Mouse (Mus musculus) frontal cortex, postnatal 14 days (tissue): Measurements from ENCODE around the gene Gm17428.
A peak's percentile ranks its signal among the peaks of the same experiment; 100 is the strongest.

Experiments used
- DNase-seq, 2 experiments: peaks; one replicate each; pipeline ENCODE4 v3.0.0; 2022; ENCODE audit warnings: low spot score in 2 of 2

Gene Gm17428

GRCm38 (mm10) chr14:55008417-55008816, 31.7 kb downstream of the Gm17428 start:
- no peak for DNase-seq

DNA sequence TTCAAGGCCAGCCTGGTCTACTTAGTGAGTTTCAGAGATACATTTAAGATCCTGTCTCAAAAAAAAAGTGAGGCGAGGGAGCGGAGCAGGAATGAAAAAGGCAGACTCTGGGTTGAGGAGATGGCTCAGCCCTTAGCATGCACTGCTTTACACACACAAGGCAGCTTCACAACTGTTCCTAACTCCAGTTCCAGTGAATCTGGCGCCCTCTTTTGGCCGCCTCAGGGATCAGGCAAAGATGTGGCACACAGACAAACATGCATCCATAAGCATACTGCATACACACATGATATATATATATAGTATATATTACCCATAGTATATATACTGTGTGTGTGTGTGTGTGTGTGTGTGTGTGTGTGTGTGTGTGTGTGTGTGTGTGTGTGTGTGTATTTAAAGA, 34.4 kb downstream of the Gm17428 start:
- DNase-seq, result no peak

GRCm38 (mm10) chr14:55014591-55014990, 37.9 kb downstream of the Gm17428 start:
- DNase-seq, result no peak

DNA sequence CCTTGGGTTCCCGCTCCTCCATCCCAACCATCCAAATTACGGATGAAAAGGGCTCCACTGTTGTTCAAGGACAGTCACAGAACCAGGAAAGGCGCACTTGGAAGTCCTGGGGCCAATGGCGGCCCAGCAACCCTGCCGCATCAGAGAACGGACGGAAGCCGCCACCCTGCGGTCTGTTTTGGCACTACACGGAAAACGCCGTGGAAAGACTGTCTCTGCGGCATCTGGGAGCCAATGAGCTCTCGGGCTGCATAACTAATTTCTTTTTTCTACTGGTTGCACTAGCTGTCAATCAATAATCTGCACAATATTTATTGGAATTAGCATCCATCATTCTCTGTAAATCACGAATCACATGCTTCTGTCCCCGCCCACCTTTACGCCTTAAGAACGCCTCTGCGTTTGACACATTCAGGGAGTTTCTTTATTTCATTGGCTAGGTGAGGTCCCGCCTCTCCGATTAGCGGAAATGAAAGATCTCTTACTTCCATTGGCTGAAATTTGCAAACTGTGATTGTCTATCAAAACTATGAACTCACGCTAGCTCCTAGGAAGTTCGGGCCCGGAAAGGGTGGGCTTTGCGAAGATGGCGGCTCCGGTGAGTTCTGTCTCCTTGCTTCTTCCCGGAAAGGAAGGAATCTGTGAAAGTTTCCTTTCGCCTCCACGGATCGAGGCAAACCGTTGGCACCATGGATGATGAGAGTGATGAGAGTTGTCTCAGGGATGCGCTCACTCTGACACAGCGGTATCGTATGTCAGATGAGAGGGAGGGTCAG, 38.4 kb downstream of the Gm17428 start, which contains the start of gene Ngdn:
Gene Ngdn, plus strand, starts transcription at position 464 of the 776 bp plus-strand sequence.
- peak; percentile 97 to 99 for DNase-seq

- no peak for DNase-seq
Observed at GRCm38 (mm10) chr14:55015767-55016111, 39.0 kb downstream of the Gm17428 start.

GRCm38 (mm10) chr14:55016876-55017275, 40.1 kb downstream of the Gm17428 start:
- DNase-seq, result no peak

GRCm38 (mm10) chr14:55020394-55020793, 43.7 kb downstream of the Gm17428 start:
- no peak for DNase-seq

DNA sequence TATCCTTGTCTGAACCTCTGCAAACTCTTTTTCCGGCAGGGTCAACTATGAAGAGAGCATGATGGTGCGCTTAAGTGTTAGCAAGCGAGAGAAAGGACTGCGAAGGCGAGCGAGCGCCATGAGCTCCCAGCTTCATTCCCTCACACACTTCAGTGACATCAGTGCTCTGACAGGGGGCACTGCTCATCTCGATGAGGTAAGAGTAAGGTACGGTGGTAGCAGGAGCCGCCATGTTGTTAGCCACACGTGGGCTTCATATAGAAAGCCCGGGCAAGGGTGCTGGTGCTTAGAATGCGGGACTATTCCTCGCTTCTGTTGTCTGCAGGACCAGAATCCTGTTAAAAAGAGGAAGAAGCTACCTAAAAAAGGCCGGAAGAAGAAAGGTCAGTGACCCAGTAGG, 46.3 kb downstream of the Gm17428 start:
- DNase-seq, result no peak

DNA sequence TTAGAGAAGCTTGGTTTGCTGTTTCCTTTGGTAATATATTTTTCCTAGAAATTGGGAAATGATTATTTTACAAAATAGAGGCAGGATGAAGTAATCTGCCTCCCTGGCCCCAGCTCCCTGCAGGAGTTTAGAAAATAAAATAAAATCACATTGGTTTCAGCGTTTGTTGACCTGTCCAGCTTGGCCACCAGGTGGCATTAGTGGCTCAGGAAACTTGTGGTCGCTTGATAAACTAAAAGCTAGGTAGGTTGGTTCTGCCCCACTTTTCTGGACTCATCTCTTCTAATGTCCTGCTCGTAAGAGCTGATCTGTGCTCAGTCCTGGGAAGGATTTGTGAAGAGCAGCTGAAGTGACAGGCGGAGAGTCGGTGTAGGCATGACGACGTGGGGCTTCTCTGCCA, 47.5 kb downstream of the Gm17428 start:
- DNase-seq, result peak in 1 of 2 experiments; percentile 48

GRCm38 (mm10) chr14:55025527-55025926, 48.8 kb downstream of the Gm17428 start:
- no peak for DNase-seq
